Mouse (Mus musculus): ENCODE measurements around the gene N4bp2l2. TPM values are rescaled to one million over a fixed set of nuclear protein-coding genes. Genes with fewer than 3 reads are reported as not detected.

The N4bp2l2 gene
- total and polyA plus RNA-seq, 3 experiments: 7.1 to 40.4 (median 39.6) TPM

DNA sequence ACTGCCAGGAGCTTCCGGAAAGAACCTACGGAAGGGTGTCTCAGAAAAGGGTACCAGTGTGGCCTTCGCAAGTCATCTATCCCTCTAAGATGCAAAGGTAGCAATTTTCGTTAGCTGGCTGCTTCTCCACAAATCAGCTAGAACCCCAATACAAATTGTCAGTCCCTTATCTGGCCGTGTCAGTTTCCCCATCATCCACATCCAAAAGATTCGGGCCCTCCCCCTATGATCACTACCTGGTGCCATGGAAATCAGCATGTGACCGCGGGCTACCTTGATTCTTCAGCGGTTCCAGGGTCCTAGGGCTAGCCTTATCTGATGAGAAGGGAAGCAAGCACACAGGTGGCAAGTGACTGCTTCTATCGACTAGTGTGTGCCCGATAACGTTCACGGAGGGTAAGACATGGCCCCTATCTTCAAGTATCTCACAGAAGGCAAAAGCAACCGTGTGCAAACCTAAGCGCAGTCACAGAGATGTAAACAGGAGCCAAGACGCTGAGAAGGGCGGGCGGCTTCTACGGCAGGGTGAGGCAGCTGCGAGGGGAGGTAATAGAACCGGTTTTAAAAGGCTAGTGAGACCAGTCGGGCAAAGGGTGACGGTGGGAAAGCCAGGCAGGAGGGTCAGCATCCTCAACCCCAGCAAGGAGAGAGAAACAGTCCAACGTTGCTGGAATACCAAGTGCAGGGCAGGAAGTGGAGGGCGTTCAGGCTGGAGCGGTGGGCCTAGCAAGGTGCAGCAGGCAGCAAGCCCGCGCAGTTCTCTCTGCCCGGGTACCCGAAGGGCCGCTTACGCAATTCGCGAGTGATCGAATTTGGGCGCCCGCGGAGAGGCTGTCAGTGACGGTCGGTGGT, 72.9 kb downstream of the N4bp2l2 start:
- intact Hi-C loops (cut with DNase I): loop anchor here (5.0 kb wide), 1 partner anchor 71 kb away; the partner anchor contains the start of gene Brca2
- Histone ChIP-seq H3K9ac (ENCODE audit: low read depth, low read length) (peak overlapping the region; percentile 80), H3K4me1 (ENCODE audit: control insufficient read depth, insufficient read depth, low read length) (no peaks in the 10 kb centered on the region; the same call in 1 of the 2 replicates), H3K4me3 (peak overlapping the region; percentile 68), H3K36me3 (ENCODE audit: control insufficient read depth, insufficient read depth, low read length) (no peaks in the 10 kb centered on the region), H3K79me2 (replicated peaks; ENCODE audit: control insufficient read depth, insufficient read depth, low read length) (no peaks in the 10 kb centered on the region), H3K27me3 (ENCODE audit: control insufficient read depth, insufficient read depth, low read length) (no peaks in the 10 kb centered on the region), H3K27ac (no peak overlapping the region; the same call in 1 of the 2 replicates)
- TF ChIP-seq POLR2A (IDR thresholded peaks at IDR 0.05; ENCODE audit: insufficient read depth, low read depth, low read length) (no peak), EP300 (IDR thresholded peaks at IDR 0.05; ENCODE audit: insufficient read depth, low read depth, low read length) (no peak), CTCF (IDR thresholded peaks at IDR 0.05) (no peak)
- DNase-seq: peak; percentile 55 to 56
- 29% methylated on average over 34 of the region's 40 CpGs for WGBS

- no peak overlapping the region for H3K9ac ChIP-seq (ENCODE audit: low read depth, low read length)
- H3K4me1 ChIP-seq (ENCODE audit: control insufficient read depth, insufficient read depth, low read length): no peaks in the 10 kb centered on the region; the same call in 1 of the 2 replicates
- H3K36me3 ChIP-seq (ENCODE audit: control insufficient read depth, insufficient read depth, low read length): no peaks in the 10 kb centered on the region
- WGBS: 80% methylated on average over 13 of the region's 13 CpGs
- no peak overlapping the region for H3K27ac ChIP-seq
- peak in 1 of 2 experiments; percentile 14 for DNase-seq
- H3K4me3 ChIP-seq: no peak overlapping the region
- intact Hi-C loops (cut with DNase I): loop anchor here (5.0 kb wide), 1 partner anchor 70 kb away; the partner anchor contains the start of gene Brca2
- H3K79me2 ChIP-seq (replicated peaks; ENCODE audit: control insufficient read depth, insufficient read depth, low read length): no peaks in the 10 kb centered on the region
- no peaks in the 10 kb centered on the region for H3K27me3 ChIP-seq (ENCODE audit: control insufficient read depth, insufficient read depth, low read length)
- TF ChIP-seq CTCF (IDR thresholded peaks at IDR 0.05) (no peak), EP300 (IDR thresholded peaks at IDR 0.05; ENCODE audit: insufficient read depth, low read depth, low read length) (no peak), POLR2A (IDR thresholded peaks at IDR 0.05; ENCODE audit: insufficient read depth, low read depth, low read length) (no peak)
Measured at GRCm38 (mm10) chr5:150592186-150592903, 73.6 kb downstream of the N4bp2l2 start.

- WGBS: 65% methylated on average over 2 of the region's 2 CpGs
Measured at GRCm38 (mm10) chr5:150589945-150590344, 76.0 kb downstream of the N4bp2l2 start.

DNA sequence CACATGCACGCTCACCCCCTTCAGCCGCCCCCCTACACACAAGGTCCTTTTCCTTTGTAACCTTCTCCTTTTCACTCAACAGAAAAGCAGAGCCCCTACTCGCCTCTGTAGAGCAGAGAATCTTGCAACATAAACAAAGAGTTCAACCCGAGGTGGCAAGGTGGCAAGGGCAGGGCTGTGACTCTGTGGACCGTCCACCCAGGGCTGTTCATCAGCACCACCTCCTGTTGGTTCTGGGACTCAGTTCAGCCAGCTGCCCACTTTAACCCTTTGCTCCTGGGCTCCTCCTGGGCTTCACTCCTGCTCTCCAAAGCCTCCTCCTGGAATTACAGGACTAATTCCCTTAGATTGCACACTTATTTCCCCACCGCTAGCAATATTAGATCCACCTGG, 81.7 kb downstream of the N4bp2l2 start:
- intact Hi-C loops (cut with DNase I): no loop called here
- no peaks in the 10 kb centered on the region for H3K36me3 ChIP-seq (ENCODE audit: control insufficient read depth, insufficient read depth, low read length)
- H3K27me3 ChIP-seq (ENCODE audit: control insufficient read depth, insufficient read depth, low read length): no peaks in the 10 kb centered on the region
- no peaks in the 10 kb centered on the region for H3K79me2 ChIP-seq (replicated peaks; ENCODE audit: control insufficient read depth, insufficient read depth, low read length)
- no peak overlapping the region for H3K9ac ChIP-seq (ENCODE audit: low read depth, low read length)
- no peak for DNase-seq
- WGBS: 57% methylated on average over 6 of the region's 6 CpGs
- no peak overlapping the region for H3K4me3 ChIP-seq
- no peak for TF ChIP-seq POLR2A (IDR thresholded peaks at IDR 0.05; ENCODE audit: insufficient read depth, low read depth, low read length)
- TF ChIP-seq CTCF (IDR thresholded peaks at IDR 0.05): no peak
- no peak for TF ChIP-seq EP300 (IDR thresholded peaks at IDR 0.05; ENCODE audit: insufficient read depth, low read depth, low read length)
- H3K27ac ChIP-seq: no peak overlapping the region
- peaks cover 5% of the 10 kb centered on the region for H3K4me1 ChIP-seq (ENCODE audit: control insufficient read depth, insufficient read depth, low read length)

More at GRCm38 (mm10) chr5:150589945-150590344, 76.0 kb downstream of the N4bp2l2 start:
- Histone ChIP-seq H3K79me2 (replicated peaks; ENCODE audit: control insufficient read depth, insufficient read depth, low read length) (no peaks in the 10 kb centered on the region), H3K27ac (no peak overlapping the region), H3K36me3 (ENCODE audit: control insufficient read depth, insufficient read depth, low read length) (no peaks in the 10 kb centered on the region), H3K9ac (ENCODE audit: low read depth, low read length) (no peak overlapping the region), H3K27me3 (ENCODE audit: control insufficient read depth, insufficient read depth, low read length) (no peaks in the 10 kb centered on the region), H3K4me1 (ENCODE audit: control insufficient read depth, insufficient read depth, low read length) (no peaks in the 10 kb centered on the region; the same call in 1 of the 2 replicates), H3K4me3 (no peak overlapping the region)
- no peak for TF ChIP-seq EP300 (IDR thresholded peaks at IDR 0.05; ENCODE audit: insufficient read depth, low read depth, low read length)
- TF ChIP-seq POLR2A (IDR thresholded peaks at IDR 0.05; ENCODE audit: insufficient read depth, low read depth, low read length): no peak
- TF ChIP-seq CTCF (IDR thresholded peaks at IDR 0.05): no peak
- DNase-seq: no peak
- intact Hi-C loops (cut with DNase I): loop anchor here (5.0 kb wide), 1 partner anchor 68 kb away; the partner anchor contains the start of gene Brca2

DNA sequence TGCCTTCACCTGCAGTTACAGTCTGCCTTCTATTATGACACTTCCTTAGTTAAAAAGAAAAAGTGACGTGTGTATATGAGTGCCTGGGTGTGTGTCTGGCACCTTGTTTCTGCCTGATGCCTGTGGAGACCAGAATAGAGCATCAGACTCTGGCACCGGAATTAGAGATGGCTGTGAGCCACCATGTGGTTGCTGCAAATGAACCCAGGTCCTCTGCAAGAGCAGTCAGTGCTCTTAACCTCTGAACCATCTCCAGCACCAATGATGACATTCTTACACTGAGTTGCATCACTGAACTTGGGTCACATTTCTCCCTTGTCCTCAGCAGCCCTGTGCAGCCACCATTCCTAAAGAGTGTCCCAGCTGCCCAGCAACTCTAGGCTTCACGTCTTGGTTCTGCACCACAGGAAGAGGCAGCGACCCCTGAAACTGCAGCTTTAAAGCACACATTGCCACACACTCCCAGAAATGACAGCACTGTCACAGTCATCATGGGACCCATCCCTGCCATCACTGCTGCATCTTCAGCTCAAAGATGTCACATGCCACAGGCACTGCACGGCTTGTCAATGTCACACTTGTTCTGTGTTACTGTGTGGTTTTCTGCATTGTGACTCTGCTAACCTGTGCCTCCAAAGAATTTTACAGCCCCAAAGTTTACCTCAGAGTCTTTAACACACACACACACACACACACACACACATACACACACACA, 82.2 kb downstream of the N4bp2l2 start:
- Histone ChIP-seq H3K36me3 (ENCODE audit: control insufficient read depth, insufficient read depth, low read length) (no peaks in the 10 kb centered on the region), H3K27me3 (ENCODE audit: control insufficient read depth, insufficient read depth, low read length) (no peaks in the 10 kb centered on the region), H3K27ac (no peak overlapping the region), H3K9ac (ENCODE audit: low read depth, low read length) (no peak overlapping the region), H3K4me1 (ENCODE audit: control insufficient read depth, insufficient read depth, low read length) (peaks cover 5% of the 10 kb centered on the region), H3K79me2 (replicated peaks; ENCODE audit: control insufficient read depth, insufficient read depth, low read length) (no peaks in the 10 kb centered on the region), H3K4me3 (no peak overlapping the region)
- TF ChIP-seq POLR2A (IDR thresholded peaks at IDR 0.05; ENCODE audit: insufficient read depth, low read depth, low read length) (no peak), EP300 (IDR thresholded peaks at IDR 0.05; ENCODE audit: insufficient read depth, low read depth, low read length) (no peak), CTCF (IDR thresholded peaks at IDR 0.05) (no peak)
- intact Hi-C loops (cut with DNase I): no loop called here
- peak; percentile 37 to 64 for DNase-seq
- 54% methylated on average over 5 of the region's 5 CpGs for WGBS

Measured in heart, adult 2 months (tissue).